Mouse (Mus musculus) CH12.LX (cell line): ENCODE measurements around the gene Larp4b. TPM values are rescaled to one million over a fixed set of nuclear protein-coding genes. Genes with fewer than 3 reads are reported as not detected.

Source experiments
- DNase-seq: peaks from one replicate; pipeline ENCODE4 v3.0.0-alpha.2; 2013; ENCODE audit errors: extremely low read depth
- H3K27ac ChIP-seq: 2 replicates; pipeline ENCODE4 v1.5.1; 2012; ENCODE audit warnings: low read depth, mild to moderate bottlenecking, control low read depth, moderate library complexity; ENCODE audit not compliant: insufficient read depth
- H3K27me3 ChIP-seq: replicated peaks from 2 replicates; pipeline ENCODE3; 2012; ENCODE audit warnings: inconsistent platforms
- H3K36me3 ChIP-seq, 2 experiments: replicated peaks in 1 of 2; 2 replicates each; pipeline versions ENCODE3 to v1.6.1; 2012; ENCODE audit warnings: inconsistent platforms in 1 of 2, low read length in 1 of 2, mild to moderate bottlenecking in 1 of 2, mixed read lengths in 1 of 2, moderate library complexity in 1 of 2; ENCODE audit not compliant: control insufficient read depth in 1 of 2, insufficient read depth in 1 of 2
- H3K4me1 ChIP-seq, 2 experiments: 2 replicates each; pipeline ENCODE4 v1.6.1; 2012; ENCODE audit warnings: inconsistent platforms in 1 of 2, moderate library complexity in 1 of 2; ENCODE audit not compliant: insufficient read depth in 2 of 2, control insufficient read depth in 1 of 2
- H3K4me2 ChIP-seq: 2 replicates; pipeline ENCODE4 v1.6.1; 2012; ENCODE audit warnings: low read depth, mild to moderate bottlenecking, control low read depth; ENCODE audit not compliant: poor library complexity, insufficient read depth, severe bottlenecking
- H3K4me3 ChIP-seq, 3 experiments: fragments of 150-350 bp in 1 of 3; sonication (generic) in 1 of 3; replicated peaks in 1 of 3; 2 replicates each; pipeline versions ENCODE3 to v1.5.1; 2011 to 2012; ENCODE audit warnings: low read depth in 2 of 3, low read length in 2 of 3, mild to moderate bottlenecking in 2 of 3, moderate library complexity in 2 of 3, control low read depth in 1 of 3, improper control_type of control experiment in 1 of 3, inconsistent platforms in 1 of 3, mixed read lengths in 1 of 3; ENCODE audit not compliant: poor library complexity in 1 of 3
- H3K79me2 ChIP-seq: replicated peaks from 2 replicates; pipeline ENCODE4 v1.6.1; 2012; ENCODE audit warnings: mild to moderate bottlenecking, moderate library complexity; ENCODE audit not compliant: control insufficient read depth, poor library complexity, insufficient read depth, severe bottlenecking; ENCODE audit errors: extremely low read depth
- H3K9ac ChIP-seq: 2 replicates; pipeline ENCODE4 v1.6.1; 2012; ENCODE audit warnings: low read depth, mild to moderate bottlenecking, control low read depth, moderate library complexity; ENCODE audit not compliant: insufficient read depth
- H3K9me3 ChIP-seq: replicated peaks from 2 replicates; pipeline ENCODE3; 2012; ENCODE audit warnings: low read length, inconsistent platforms, mixed read lengths
- BHLHE40 ChIP-seq: IDR thresholded peaks from 2 replicates; pipeline ENCODE4 v1.6.1; 2011; ENCODE audit warnings: mild to moderate bottlenecking, low read depth, low read length, improper control_type of control experiment
- CTCF ChIP-seq, 2 experiments: IDR thresholded peaks in 1 of 2; conservative IDR thresholded peaks in 1 of 2; 2 replicates each; pipeline ENCODE4 v1.5.1; 2011 to 2012; ENCODE audit warnings: low read depth in 2 of 2, low read length in 2 of 2, improper control_type of control experiment in 1 of 2, inconsistent platforms in 1 of 2, mild to moderate bottlenecking in 1 of 2, moderate library complexity in 1 of 2
- EP300 ChIP-seq: IDR thresholded peaks from 2 replicates; pipeline ENCODE4 v1.6.1; 2011; ENCODE audit warnings: low read length, improper control_type of control experiment
- ETS1 ChIP-seq: conservative IDR thresholded peaks from 2 replicates; pipeline ENCODE4 v1.6.1; 2012; ENCODE audit warnings: low read depth, mild to moderate bottlenecking, inconsistent platforms, low read length, improper control_type of control experiment, moderate library complexity
- GABPA ChIP-seq: IDR thresholded peaks from 2 replicates; pipeline ENCODE4 v1.6.1; 2012; ENCODE audit warnings: low read depth, low read length, improper control_type of control experiment, inconsistent platforms; ENCODE audit not compliant: insufficient replicate concordance
- HCFC1 ChIP-seq: IDR thresholded peaks from 2 replicates; pipeline ENCODE4 v1.6.1; 2012; ENCODE audit warnings: low read depth, mild to moderate bottlenecking, inconsistent platforms, low read length, improper control_type of control experiment
- IRF4 ChIP-seq: IDR thresholded peaks from 2 replicates; pipeline ENCODE4 v1.6.1; 2014; ENCODE audit warnings: low read depth, mild to moderate bottlenecking, inconsistent platforms, low read length, improper control_type of control experiment
- MAX ChIP-seq: IDR thresholded peaks from 2 replicates; pipeline ENCODE4 v1.6.1; 2011; ENCODE audit warnings: low read length, improper control_type of control experiment
- MEF2A ChIP-seq: IDR thresholded peaks from 2 replicates; pipeline ENCODE4 v1.6.1; 2014; ENCODE audit warnings: low read depth, mild to moderate bottlenecking, inconsistent platforms, low read length, improper control_type of control experiment, borderline replicate concordance
- NELFE ChIP-seq: IDR thresholded peaks from 2 replicates; pipeline ENCODE4 v1.6.1; 2011; ENCODE audit warnings: low read depth, low read length, improper control_type of control experiment
- PAX5 ChIP-seq: IDR thresholded peaks from 2 replicates; pipeline ENCODE4 v1.6.1; 2012; ENCODE audit warnings: low read length, inconsistent platforms, mixed read lengths
- POLR2AphosphoS2 ChIP-seq: IDR thresholded peaks from 2 replicates; pipeline ENCODE4 v1.6.1; 2011; ENCODE audit warnings: low read depth, low read length, improper control_type of control experiment
- RAD21 ChIP-seq: IDR thresholded peaks from 2 replicates; pipeline ENCODE4 v1.6.1; 2011; ENCODE audit warnings: low read depth, mild to moderate bottlenecking, low read length, improper control_type of control experiment, moderate library complexity
- SIN3A ChIP-seq: IDR thresholded peaks from 2 replicates; pipeline ENCODE4 v1.6.1; 2012; ENCODE audit warnings: low read length, improper control_type of control experiment, inconsistent platforms
- SMC3 ChIP-seq: IDR thresholded peaks from 2 replicates; pipeline ENCODE4 v1.6.1; 2011; ENCODE audit warnings: low read depth, low read length, improper control_type of control experiment
- TCF12 ChIP-seq: IDR thresholded peaks from 2 replicates; pipeline ENCODE4 v1.6.1; 2014; ENCODE audit warnings: low read depth, mild to moderate bottlenecking, inconsistent platforms, low read length, improper control_type of control experiment
- UBTF ChIP-seq: IDR thresholded peaks from 2 replicates; pipeline ENCODE4 v1.6.1; 2012; ENCODE audit warnings: low read depth, mild to moderate bottlenecking, inconsistent platforms, low read length, improper control_type of control experiment, moderate library complexity
- USF1 ChIP-seq: IDR thresholded peaks from 2 replicates; pipeline ENCODE4 v1.6.1; 2014; ENCODE audit warnings: low read depth, mild to moderate bottlenecking, inconsistent platforms, low read length, improper control_type of control experiment
- dilution Hi-C: fragments of 300-500 bp; cut with MboI; formaldehyde crosslinking; loops from 2 replicates; pipeline ENCODE4 v1.14.3; 2020; ENCODE audit warnings: low sequenced_read_pairs; ENCODE audit not compliant: extremely low pct_unique_long_range_greater_than_20kb, extremely low pct_ligation_motif_present
- in situ Hi-C: fragments of 300-500 bp; cut with MboI; formaldehyde crosslinking; loops from 3 replicates; pipeline ENCODE4 v1.14.3; 2019; ENCODE audit warnings: low sequenced_read_pairs, low pct_ligation_motif_present, low pct_unique_long_range_greater_than_20kb, mixed read lengths
- polyA plus RNA-seq: library from polyadenylated mRNA; unstranded; fragments of >175 nt; gene quantifications from 2 replicates; pipeline ENCODE4 v1.2.1, GENCODE M21; 2012; ENCODE audit warnings: low read depth; ENCODE audit not compliant: insufficient read length
- total RNA-seq, 2 experiments: library from RNA; depleted of rRNA; stranded (reverse); fragments of 300-350 nt in 1 of 2; fragments of >200 nt in 1 of 2; gene quantifications; 2 replicates each; pipeline ENCODE4 v1.2.3; 2012 to 2014

The Larp4b gene
- total and polyA plus RNA-seq, 3 experiments: 57.9 to 63.3 (median 58.3) TPM

- H3K27ac ChIP-seq: no peak overlapping the region
- no peak for DNase-seq
- no peak overlapping the region for H3K4me3 ChIP-seq
- H3K36me3 ChIP-seq: no peaks in the 10 kb centered on the region
- in situ Hi-C loops: loop anchor here (10.0 kb wide), 1 partner anchor 650 kb away; no protein-coding TSS in a partner anchor
- no peak overlapping the region for H3K9ac ChIP-seq
- TF ChIP-seq IRF4 (no peak), ETS1 (no peak), HCFC1 (no peak), POLR2AphosphoS2 (no peak), MAX (no peak), CTCF (conservative IDR thresholded peaks at IDR 0.05 in 1 of 2, IDR thresholded peaks at IDR 0.05 in 1 of 2; ENCODE audit: low read depth in 2 of 2, low read length in 2 of 2) (peak; percentile 26 to 53; a peak in 2 of 4 replicates), RAD21 (peak; percentile 2), EP300 (no peak), GABPA (no peak), MEF2A (no peak), NELFE (no peak), USF1 (no peak), PAX5 (no peak), BHLHE40 (no peak), SIN3A (no peak)
- TF ChIP-seq, all 38 proteins: peak for 2
- Histone ChIP-seq H3K4me1 (peaks cover 2 to 8% of the 10 kb centered on the region in 2 experiments; a peak in 3 of 4 replicates), H3K27me3 (no peaks in the 10 kb centered on the region), H3K9me3 (no peaks in the 10 kb centered on the region), H3K79me2 (no peaks in the 10 kb centered on the region), H3K4me2 (no peak overlapping the region)
- dilution Hi-C loops: no loop called here
These were observed 101.0 kb downstream of the Larp4b start for GRCm38 (mm10) chr13:9194656-9195055.

GRCm38 (mm10) chr13:9195565-9195964 lies 101.9 kb downstream of the Larp4b start:
- Histone ChIP-seq H3K27ac (no peak overlapping the region), H3K9me3 (no peaks in the 10 kb centered on the region), H3K4me2 (no peak overlapping the region), H3K9ac (no peak overlapping the region), H3K36me3 (no peaks in the 10 kb centered on the region), H3K27me3 (no peaks in the 10 kb centered on the region), H3K4me3 (no peak overlapping the region), H3K4me1 (peaks cover 2 to 8% of the 10 kb centered on the region in 2 experiments; a peak in 3 of 4 replicates), H3K79me2 (no peaks in the 10 kb centered on the region)
- TF ChIP-seq CTCF (conservative IDR thresholded peaks at IDR 0.05 in 1 of 2, IDR thresholded peaks at IDR 0.05 in 1 of 2; ENCODE audit: low read depth in 2 of 2, low read length in 2 of 2) (peak; percentile 18 to 57; a peak in 3 of 4 replicates), PAX5 (no peak), TCF12 (no peak), UBTF (no peak), RAD21 (peak; percentile 57), SMC3 (peak; percentile 35; the same call in 1 of the 2 replicates), BHLHE40 (no peak)
- no peak for DNase-seq
- in situ Hi-C loops (loop anchor here (10.0 kb wide), 1 partner anchor 649 kb away; no protein-coding TSS in a partner anchor), dilution Hi-C loops (no loop called here)
